Mouse (Mus musculus): ENCODE results near the gene Tspan13.

Gene Tspan13

GRCm38 (mm10) chr12:36042348-36042778, at the start of gene Tspan13:
Tspan13 (minus strand) TSS chr12:36042500.
- peak; percentile 94 for DNase-seq (ENCODE audit: low spot score)

GRCm38 (mm10) chr12:36091964-36092363, 49.7 kb upstream of the Tspan13 start:
- no peak for DNase-seq (ENCODE audit: low spot score)

GRCm38 (mm10) chr12:36089221-36089620, 46.9 kb upstream of the Tspan13 start:
- DNase-seq (ENCODE audit: low spot score), result peak; percentile 13

- DNase-seq (ENCODE audit: low spot score), result no peak
Measured at GRCm38 (mm10) chr12:36088804-36089203, 46.5 kb upstream of the Tspan13 start.

- DNase-seq (ENCODE audit: low spot score), result no peak
Measured at GRCm38 (mm10) chr12:36085380-36085779, 43.1 kb upstream of the Tspan13 start.

GRCm38 (mm10) chr12:36078101-36078899, 36.0 kb upstream of the Tspan13 start:
- no peak for DNase-seq (ENCODE audit: low spot score)

GRCm38 (mm10) chr12:36072860-36073259, 30.6 kb upstream of the Tspan13 start:
- no peak for DNase-seq (ENCODE audit: low spot score)

- no peak for DNase-seq (ENCODE audit: low spot score)
Measured at GRCm38 (mm10) chr12:36070231-36070630, 27.9 kb upstream of the Tspan13 start.

GRCm38 (mm10) chr12:36067538-36067937, 25.2 kb upstream of the Tspan13 start:
- DNase-seq (ENCODE audit: low spot score), result no peak

GRCm38 (mm10) chr12:36065911-36066310, 23.6 kb upstream of the Tspan13 start:
- no peak for DNase-seq (ENCODE audit: low spot score)

GRCm38 (mm10) chr12:36057699-36058098, 15.4 kb upstream of the Tspan13 start:
- no peak for DNase-seq (ENCODE audit: low spot score)

GRCm38 (mm10) chr12:36050276-36050675, 8.0 kb upstream of the Tspan13 start:
- DNase-seq (ENCODE audit: low spot score), result no peak

- DNase-seq (ENCODE audit: low spot score), result no peak
Measured at GRCm38 (mm10) chr12:36047593-36047992, 5.3 kb upstream of the Tspan13 start.

- DNase-seq (ENCODE audit: low spot score), result no peak
Measured at GRCm38 (mm10) chr12:36046196-36046595, 3.9 kb upstream of the Tspan13 start.

- DNase-seq (ENCODE audit: low spot score), result no peak
Measured at GRCm38 (mm10) chr12:36044691-36045090, 2.4 kb upstream of the Tspan13 start.

GRCm38 (mm10) chr12:36041703-36042347, 475 bp downstream of the Tspan13 start:
- DNase-seq (ENCODE audit: low spot score), result peak; percentile 83

- DNase-seq (ENCODE audit: low spot score), result no peak
Measured at GRCm38 (mm10) chr12:36041281-36041589, 1.1 kb downstream of the Tspan13 start.

- no peak for DNase-seq (ENCODE audit: low spot score)
Measured at GRCm38 (mm10) chr12:36040571-36041280, 1.6 kb downstream of the Tspan13 start.

- DNase-seq (ENCODE audit: low spot score), result peak; percentile 60
Measured at GRCm38 (mm10) chr12:36039541-36040084, 2.7 kb downstream of the Tspan13 start.

GRCm38 (mm10) chr12:36036776-36037175, 5.5 kb downstream of the Tspan13 start:
- no peak for DNase-seq (ENCODE audit: low spot score)

- no peak for DNase-seq (ENCODE audit: low spot score)
Measured at GRCm38 (mm10) chr12:36036121-36036520, 6.2 kb downstream of the Tspan13 start.

- no peak for DNase-seq (ENCODE audit: low spot score)
Measured at GRCm38 (mm10) chr12:36035501-36035900, 6.8 kb downstream of the Tspan13 start.

GRCm38 (mm10) chr12:36032419-36032818, 9.9 kb downstream of the Tspan13 start:
- peak; percentile 45 for DNase-seq (ENCODE audit: low spot score)
